Mouse (Mus musculus) spleen, adult 2 months (tissue): Measurements from ENCODE around the gene Trex1.

Source experiments
- CTCF ChIP-seq: fragments of 200-500 bp; IDR thresholded peaks from 2 replicates; pipeline ENCODE4 v1.5.1; 2011; ENCODE audit warnings: mild to moderate bottlenecking, inconsistent platforms; ENCODE audit not compliant: insufficient read depth, insufficient read length, insufficient replicate concordance; ENCODE audit errors: extremely low read depth
- POLR2A ChIP-seq: fragments of 200-500 bp; IDR thresholded peaks from 2 replicates; pipeline ENCODE4 v1.6.1; 2011; ENCODE audit warnings: low read depth, low read length, inconsistent platforms

GRCm38 (mm10) chr9:109027521-109027920 lies 32.0 kb downstream of the Trex1 start:
- TF ChIP-seq CTCF: no peak
- TF ChIP-seq POLR2A: no peak
